Mouse (Mus musculus): ENCODE results near the gene Lrrfip1.

- TF ChIP-seq POLR2A (IDR thresholded peaks at IDR 0.05; ENCODE audit: borderline replicate concordance, extremely low read depth, low read depth, low read length) (no peak), CTCF (IDR thresholded peaks at IDR 0.05; ENCODE audit: insufficient read depth, low read length) (no peak)
Measured at GRCm38 (mm10) chr1:90998268-90998890, at the start of gene Lrrfip1.

Measured in lung, adult 2 months (tissue).